Mouse (Mus musculus) hindbrain, embryonic 13.5 days (tissue): ENCODE results near the gene Ptges. TPM values are rescaled to one million over a fixed set of nuclear protein-coding genes. Genes with fewer than 3 reads are reported as not detected.

Experiments used
- ATAC-seq: fragments of 200-750 bp; cut with Nextera tagmentation; 2 replicates; pipeline ENCODE4 v1.8.0; 2017; ENCODE audit warnings: moderate TSS enrichment; ENCODE audit not compliant: low FRiP score
- H3K27ac ChIP-seq: fragments of 300-500 bp; sonication (generic); 2 replicates; pipeline ENCODE4 v1.5.1; 2015; ENCODE audit warnings: inconsistent platforms, mild to moderate bottlenecking, moderate library complexity
- H3K27me3 ChIP-seq: fragments of 300-500 bp; sonication (generic); 2 replicates; pipeline ENCODE4 v1.6.1; 2015; ENCODE audit warnings: mild to moderate bottlenecking, inconsistent platforms
- H3K36me3 ChIP-seq: fragments of 300-500 bp; sonication (generic); 2 replicates; pipeline ENCODE4 v1.6.1; 2015; ENCODE audit warnings: mild to moderate bottlenecking, inconsistent platforms
- H3K4me1 ChIP-seq: fragments of 300-500 bp; sonication (generic); replicated peaks from 2 replicates; pipeline ENCODE4 v1.6.1; 2015; ENCODE audit warnings: inconsistent platforms
- H3K4me2 ChIP-seq: fragments of 300-500 bp; sonication (generic); 2 replicates; pipeline ENCODE4 v1.6.1; 2015; ENCODE audit warnings: inconsistent platforms, mild to moderate bottlenecking, moderate library complexity
- H3K4me3 ChIP-seq: fragments of 300-500 bp; sonication (generic); 2 replicates; pipeline ENCODE4 v1.5.1; 2015; ENCODE audit warnings: mild to moderate bottlenecking, inconsistent platforms
- H3K9ac ChIP-seq: fragments of 300-500 bp; sonication (generic); 2 replicates; pipeline ENCODE4 v1.6.1; 2015; ENCODE audit warnings: mild to moderate bottlenecking, inconsistent platforms
- H3K9me3 ChIP-seq: fragments of 300-500 bp; sonication (generic); 2 replicates; pipeline ENCODE4 v1.6.1; 2016; ENCODE audit warnings: inconsistent platforms
- WGBS: fragments of 180-500 bp; shearing (Covaris S2); methylation state at CpG from one replicate; pipeline ENCODE4 v1.1.7; 2015; 5-methylcytosine and 5-hydroxymethylcytosine counted together
- polyA plus RNA-seq: library from polyadenylated mRNA; unstranded; fragments of >200 nt; fragmentation: Nextera tagmentation; extraction: Ambion mirVana; gene quantifications from 2 replicates; pipeline ENCODE4 v1.2.1, GENCODE M21; 2015

Ptges gene
- polyA plus RNA-seq, 1 experiment from 2014 or later, result 3.8 TPM

DNA sequence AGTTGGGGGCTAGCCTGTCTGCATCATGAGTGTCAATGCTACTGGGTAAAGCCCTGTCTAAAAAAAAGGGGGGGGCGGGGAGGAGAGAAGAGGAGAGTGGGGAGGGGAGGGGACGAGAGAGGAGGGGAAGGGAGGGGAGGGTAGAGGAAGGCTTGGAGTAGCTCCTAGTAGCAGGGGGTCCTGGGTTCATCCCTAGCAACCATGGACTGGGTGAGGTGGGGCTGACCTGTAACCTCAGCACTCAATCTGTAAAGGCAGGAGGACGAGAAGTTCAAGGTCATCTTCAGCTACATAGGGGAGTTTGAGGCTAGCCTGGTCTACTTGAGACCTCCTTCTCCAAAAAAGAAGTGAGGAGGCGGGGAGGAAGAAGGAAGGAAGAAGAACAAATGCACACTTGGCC, 67.6 kb downstream of the Ptges start:
- Histone ChIP-seq H3K9me3 (no peaks in the 10 kb centered on the region), H3K4me2 (no peak overlapping the region), H3K4me3 (no peak overlapping the region), H3K4me1 (peaks cover 10% of the 10 kb centered on the region), H3K9ac (no peak overlapping the region), H3K27me3 (peaks cover 32% of the 10 kb centered on the region), H3K27ac (no peak overlapping the region), H3K36me3 (no peaks in the 10 kb centered on the region)
- 66% methylated on average over 4 of the region's 4 CpGs for WGBS
- ATAC-seq, result no peak

DNA sequence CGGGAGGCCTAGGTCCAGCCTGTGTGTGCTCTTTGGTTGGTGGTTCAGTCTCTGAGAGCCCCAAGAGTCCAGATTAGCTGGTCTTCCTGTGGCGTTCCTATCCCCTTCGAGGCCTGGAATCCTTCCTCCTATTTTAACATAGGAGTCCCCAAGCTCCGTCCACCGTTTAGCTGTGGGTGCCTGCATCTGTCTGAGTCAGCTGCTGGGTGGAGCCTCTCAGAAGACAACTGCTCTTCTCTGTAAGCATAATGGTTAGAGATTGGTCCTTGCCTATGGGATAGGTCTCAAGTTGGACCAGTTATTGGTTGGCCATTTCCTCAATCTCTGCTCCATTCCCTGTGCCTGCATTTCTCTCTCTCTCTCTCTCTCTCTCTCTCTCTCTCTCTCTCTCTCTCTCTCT, 69.9 kb downstream of the Ptges start:
- H3K9ac ChIP-seq, result no peak overlapping the region; the same call in 1 of the 2 replicates
- H3K27me3 ChIP-seq, result peaks cover 17% of the 10 kb centered on the region
- no peaks in the 10 kb centered on the region for H3K9me3 ChIP-seq
- no peak overlapping the region for H3K4me2 ChIP-seq
- H3K36me3 ChIP-seq, result no peaks in the 10 kb centered on the region
- H3K4me1 ChIP-seq, result peaks cover 5% of the 10 kb centered on the region
- no peak for ATAC-seq
- WGBS, result 84% methylated on average over 5 of the region's 5 CpGs
- no peak overlapping the region for H3K4me3 ChIP-seq
- H3K27ac ChIP-seq, result no peak overlapping the region

GRCm38 (mm10) chr2:30857076-30857475, 72.6 kb downstream of the Ptges start:
- no peak overlapping the region for H3K9ac ChIP-seq
- H3K4me2 ChIP-seq, result no peak overlapping the region
- ATAC-seq, result no peak
- peaks cover 12% of the 10 kb centered on the region for H3K4me1 ChIP-seq
- H3K27ac ChIP-seq, result no peak overlapping the region
- H3K4me3 ChIP-seq, result no peak overlapping the region
- no peaks in the 10 kb centered on the region for H3K27me3 ChIP-seq
- WGBS, result 50% methylated on average over 6 of the region's 6 CpGs
- no peaks in the 10 kb centered on the region for H3K36me3 ChIP-seq
- no peaks in the 10 kb centered on the region for H3K9me3 ChIP-seq

GRCm38 (mm10) chr2:30852771-30853313, 76.8 kb downstream of the Ptges start:
- H3K4me2 ChIP-seq, result no peak overlapping the region
- peaks cover 16% of the 10 kb centered on the region for H3K4me1 ChIP-seq
- H3K27ac ChIP-seq, result peak overlapping the region; percentile 23; the same call in 1 of the 2 replicates
- H3K27me3 ChIP-seq, result no peaks in the 10 kb centered on the region
- WGBS, result 41% methylated on average over 20 of the region's 20 CpGs
- H3K36me3 ChIP-seq, result no peaks in the 10 kb centered on the region
- no peak overlapping the region for H3K4me3 ChIP-seq
- no peak for ATAC-seq
- no peak overlapping the region for H3K9ac ChIP-seq
- no peaks in the 10 kb centered on the region for H3K9me3 ChIP-seq

DNA sequence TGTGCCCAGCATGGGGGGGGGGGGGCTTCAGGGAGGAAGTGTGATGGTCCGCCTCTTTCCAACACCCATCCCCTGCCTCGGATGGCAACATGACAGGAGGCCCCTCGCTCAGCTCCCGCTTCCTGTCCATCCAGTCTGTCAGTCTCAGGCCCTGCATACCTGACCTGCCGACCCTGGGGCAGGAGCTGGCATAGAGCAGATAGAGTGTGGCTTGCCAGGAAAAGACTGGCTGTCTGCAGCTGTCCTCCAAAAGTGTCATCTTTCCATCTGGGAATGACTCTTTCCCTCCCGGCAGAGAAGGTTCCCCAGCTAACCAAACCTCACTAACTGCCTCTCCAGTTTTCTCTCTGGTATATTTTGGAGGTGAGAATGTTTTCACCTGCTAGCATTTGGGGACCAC, 79.1 kb downstream of the Ptges start:
- Histone ChIP-seq H3K9me3 (no peaks in the 10 kb centered on the region), H3K4me1 (peaks cover 26% of the 10 kb centered on the region), H3K4me2 (no peak overlapping the region), H3K27ac (no peak overlapping the region), H3K9ac (no peak overlapping the region), H3K4me3 (no peak overlapping the region), H3K36me3 (no peaks in the 10 kb centered on the region), H3K27me3 (peaks cover 19% of the 10 kb centered on the region)
- 62% methylated on average over 6 of the region's 6 CpGs for WGBS
- ATAC-seq, result no peak

- 58% methylated on average over 8 of the region's 8 CpGs for WGBS
- H3K4me1 ChIP-seq, result peaks cover 31% of the 10 kb centered on the region
- no peak overlapping the region for H3K4me2 ChIP-seq
- ATAC-seq, result no peak
- H3K9ac ChIP-seq, result no peak overlapping the region
- peaks cover 41% of the 10 kb centered on the region for H3K27me3 ChIP-seq
- H3K36me3 ChIP-seq, result no peaks in the 10 kb centered on the region
- H3K9me3 ChIP-seq, result no peaks in the 10 kb centered on the region
- H3K4me3 ChIP-seq, result no peak overlapping the region
- H3K27ac ChIP-seq, result no peak overlapping the region
Observed at GRCm38 (mm10) chr2:30848184-30848583, 81.5 kb downstream of the Ptges start.

DNA sequence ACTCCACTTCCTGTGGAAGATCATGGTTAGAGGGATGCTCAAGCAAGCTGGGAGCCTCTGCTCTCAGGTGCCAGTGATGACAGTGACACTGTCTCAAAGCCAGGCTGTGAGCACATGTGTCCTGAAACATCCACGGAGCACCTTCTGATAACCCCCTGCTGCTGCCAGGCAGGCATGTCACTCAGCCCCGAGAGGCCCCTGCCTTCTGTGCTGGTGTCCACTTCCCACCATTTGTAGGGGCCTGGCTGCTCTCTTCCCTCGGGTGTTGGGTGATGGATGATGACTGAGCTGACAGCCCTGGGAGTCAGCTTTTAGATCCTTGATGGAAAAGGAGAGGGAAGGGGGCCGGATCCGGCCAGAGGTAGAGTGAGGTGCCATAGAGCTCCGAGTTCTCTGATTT, 82.9 kb downstream of the Ptges start:
- 27% methylated on average over 6 of the region's 6 CpGs for WGBS
- Histone ChIP-seq H3K4me2 (peak overlapping the region; percentile 17; the same call in 1 of the 2 replicates), H3K27ac (no peak overlapping the region), H3K9me3 (no peaks in the 10 kb centered on the region), H3K27me3 (peaks cover 50% of the 10 kb centered on the region), H3K9ac (no peak overlapping the region), H3K4me1 (peaks cover 18% of the 10 kb centered on the region), H3K4me3 (no peak overlapping the region), H3K36me3 (no peaks in the 10 kb centered on the region)
- ATAC-seq, result no peak

- 87% methylated on average over 8 of the region's 8 CpGs for WGBS
- Histone ChIP-seq H3K9ac (no peak overlapping the region), H3K27me3 (peaks cover 54% of the 10 kb centered on the region), H3K36me3 (no peaks in the 10 kb centered on the region), H3K4me2 (peak overlapping the region; percentile 80), H3K4me1 (peaks cover 18% of the 10 kb centered on the region), H3K4me3 (no peak overlapping the region; the same call in 1 of the 2 replicates), H3K27ac (no peak overlapping the region), H3K9me3 (no peaks in the 10 kb centered on the region)
- no peak for ATAC-seq
Observed at GRCm38 (mm10) chr2:30846236-30846635, 83.4 kb downstream of the Ptges start.

- under 1% methylated on average over 75 of the region's 80 CpGs for WGBS
- Histone ChIP-seq H3K27me3 (peaks cover 54% of the 10 kb centered on the region), H3K27ac (no peak overlapping the region), H3K36me3 (no peaks in the 10 kb centered on the region), H3K9ac (peak overlapping the region; percentile 69), H3K4me2 (peak overlapping the region; percentile 80), H3K4me3 (peak overlapping the region; percentile 47), H3K4me1 (peaks cover 16% of the 10 kb centered on the region), H3K9me3 (no peaks in the 10 kb centered on the region)
- no peak for ATAC-seq
Observed at GRCm38 (mm10) chr2:30845152-30846070, 84.3 kb downstream of the Ptges start.

GRCm38 (mm10) chr2:30842615-30843014, 87.0 kb downstream of the Ptges start:
- Histone ChIP-seq H3K9me3 (no peaks in the 10 kb centered on the region), H3K4me3 (no peak overlapping the region), H3K36me3 (no peaks in the 10 kb centered on the region), H3K9ac (peak overlapping the region; percentile 13; the same call in 1 of the 2 replicates), H3K27ac (no peak overlapping the region), H3K27me3 (peaks cover 54% of the 10 kb centered on the region), H3K4me1 (peaks cover 16% of the 10 kb centered on the region), H3K4me2 (no peak overlapping the region)
- WGBS, result 64% methylated on average over 10 of the region's 10 CpGs
- ATAC-seq, result no peak
